Comparison of ENCODE assay signal across 33 mouse cellular contexts in the genomic region with DNA sequence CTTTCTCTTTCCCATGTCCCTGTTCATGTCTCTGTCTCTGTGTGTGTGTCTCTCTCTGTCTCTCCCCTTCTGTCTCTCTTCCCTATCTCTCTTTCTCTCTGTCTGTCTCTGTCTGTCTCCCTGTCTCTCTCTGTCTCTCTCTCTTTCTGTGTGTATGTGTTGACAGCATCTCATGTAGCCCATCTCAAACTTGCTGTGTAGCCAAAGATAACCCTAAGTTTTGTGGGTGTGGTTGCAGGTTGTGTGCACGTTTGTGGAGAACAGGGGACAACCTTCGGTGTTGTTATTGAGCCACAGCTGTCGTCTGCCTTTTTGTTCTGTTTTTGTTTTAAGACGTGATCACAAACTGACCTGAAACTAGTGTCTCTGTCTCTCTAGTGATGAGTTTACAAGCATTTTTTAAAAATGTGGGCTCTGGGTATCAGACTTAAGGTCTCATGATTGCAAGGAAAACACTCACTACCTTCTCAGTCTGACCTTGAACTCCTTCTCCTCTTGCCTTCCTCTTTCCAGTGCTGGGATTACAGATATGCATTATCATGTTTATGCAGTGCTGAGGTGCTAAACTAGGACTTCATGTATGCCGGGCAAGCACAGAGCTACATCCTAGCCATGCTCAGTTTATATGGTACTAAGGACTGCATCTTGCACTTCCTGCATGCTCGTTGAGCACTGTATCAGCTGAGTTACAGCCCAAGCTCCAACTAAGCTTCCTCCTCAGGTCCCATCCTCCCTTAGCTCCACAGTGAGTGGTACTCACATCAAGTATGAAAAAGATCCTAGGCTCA. TPM values are rescaled to one million over a fixed set of nuclear protein-coding genes. Genes with fewer than 3 reads are reported as not detected.
A peak's percentile ranks its signal among the peaks of the same experiment; 100 is the strongest.
DNase-seq lines count a peak whose midpoint lies in the region; ATAC-seq and TF ChIP-seq lines count a peak whose summit lies in the region.
"Had no signal": no experiment of that assay in that cellular context is flagged by ENCODE, and none has a peak within 500 bp of the region (broad histone marks: within the 10 kb centered on the region; RNA-seq: fewer than 3 reads in every experiment).

No protein-coding gene starts in this region.

- no peaks in the 10 kb centered on the region for H3K36me3 ChIP-seq in intestine, embryonic 16.5 days (ENCODE audit: control insufficient read depth, insufficient read depth, low read length)
- H3K36me3 ChIP-seq in intestine, postnatal 0 days (ENCODE audit: control insufficient read depth, insufficient read depth), result no peaks in the 10 kb centered on the region
- no peaks in the 10 kb centered on the region for H3K36me3 ChIP-seq in liver, embryonic 13.5 days
- no peaks in the 10 kb centered on the region for H3K36me3 ChIP-seq in hindbrain, embryonic 11.5 days (ENCODE audit: control insufficient read depth, insufficient read depth, low read length)
- H3K36me3 ChIP-seq in hindbrain, embryonic 10.5 days, result no peaks in the 10 kb centered on the region
- H3K36me3 ChIP-seq: forebrain, embryonic 15.5 days; heart, embryonic 13.5 days; intestine, embryonic 15.5 days; lung, embryonic 15.5 days had no signal

- DNase-seq in liver, embryonic 13.5 days, result peak; percentile 9
- DNase-seq in hindbrain, embryonic 11.5 days (ENCODE audit: low spot score), result no peak
- DNase-seq in hindbrain, embryonic 10.5 days (ENCODE audit: low spot score), result no peak
- no peak for DNase-seq in gastrocnemius, adult 8-10 months (ENCODE audit: low spot score in 2 of 2)
- DNase-seq: adrenal gland, postnatal 36 days; cerebellum, adult 8-10 months; cerebellum, postnatal 36 days; gastrocnemius, postnatal 36 days; heart, adult 2 months; heart, postnatal 10 days; kidney, adult 9 months; kidney, postnatal 10 days; layer of hippocampus, postnatal 36 days; left cerebral cortex, postnatal 4 days; lung, postnatal 36 days; midbrain, embryonic 14.5 days; right cerebral cortex, adult 18-20 months; spleen, adult 18-20 months; thymus, postnatal 14 days had no signal

- peak; percentile 48; the same call in 1 of the 2 replicates for ATAC-seq in intestine, embryonic 16.5 days
- no peak for ATAC-seq in intestine, postnatal 0 days
- peak; percentile 88 for ATAC-seq in liver, embryonic 13.5 days (ENCODE audit: low read depth)
- peak; percentile 64 for ATAC-seq in megakaryocyte, adult 5-6 weeks (ENCODE audit: poor library complexity, severe bottlenecking)
- no peak for ATAC-seq in hindbrain, embryonic 11.5 days (ENCODE audit: low FRiP score)
- ATAC-seq: forebrain, embryonic 15.5 days; hindbrain, embryonic 16.5 days had no signal

- H3K27ac ChIP-seq in intestine, embryonic 16.5 days (ENCODE audit: low read length), result no peak overlapping the region
- H3K27ac ChIP-seq in intestine, postnatal 0 days (ENCODE audit: low read depth, low read length), result no peak overlapping the region
- peak overlapping the region; percentile 24; the same call in 1 of the 2 replicates for H3K27ac ChIP-seq in liver, embryonic 13.5 days
- no peak overlapping the region for H3K27ac ChIP-seq in hindbrain, embryonic 11.5 days (ENCODE audit: low read depth, low read length)
- no peak overlapping the region for H3K27ac ChIP-seq in hindbrain, embryonic 10.5 days
- H3K27ac ChIP-seq: forebrain, embryonic 15.5 days; heart, adult 2 months; heart, embryonic 13.5 days; intestine, embryonic 15.5 days; lung, embryonic 15.5 days had no signal

- H3K27me3 ChIP-seq in intestine, embryonic 16.5 days (replicated peaks; ENCODE audit: control insufficient read depth, insufficient read depth, low read length), result no peaks in the 10 kb centered on the region
- no peaks in the 10 kb centered on the region for H3K27me3 ChIP-seq in intestine, postnatal 0 days (replicated peaks; ENCODE audit: control insufficient read depth, insufficient read depth, low read length)
- H3K27me3 ChIP-seq in liver, embryonic 13.5 days, result peaks cover 16% of the 10 kb centered on the region
- no peaks in the 10 kb centered on the region for H3K27me3 ChIP-seq in hindbrain, embryonic 11.5 days (ENCODE audit: control insufficient read depth, insufficient read depth, low read length)
- peaks cover 8% of the 10 kb centered on the region; the same call in 1 of the 2 replicates for H3K27me3 ChIP-seq in hindbrain, embryonic 10.5 days (ENCODE audit: insufficient read depth, poor library complexity, severe bottlenecking)
- H3K27me3 ChIP-seq: intestine, embryonic 15.5 days had no signal

- H3K4me3 ChIP-seq in intestine, embryonic 16.5 days (ENCODE audit: low read length), result no peak overlapping the region
- H3K4me3 ChIP-seq in intestine, postnatal 0 days (ENCODE audit: low read depth, low read length), result no peak overlapping the region
- H3K4me3 ChIP-seq in liver, embryonic 13.5 days (replicated peaks), result no peak overlapping the region
- H3K4me3 ChIP-seq in hindbrain, embryonic 11.5 days (ENCODE audit: low read depth, low read length), result no peak overlapping the region
- H3K4me3 ChIP-seq in hindbrain, embryonic 10.5 days, result no peak overlapping the region
- H3K4me3 ChIP-seq: forebrain, embryonic 15.5 days; heart, adult 2 months; heart, embryonic 13.5 days; intestine, embryonic 15.5 days; lung, embryonic 15.5 days had no signal

- TF ChIP-seq CTCF in intestine, postnatal 0 days (IDR thresholded peaks at IDR 0.05; ENCODE audit: low read depth), result no peak

- H3K4me2 ChIP-seq in intestine, embryonic 16.5 days (ENCODE audit: low read depth, low read length), result no peak overlapping the region
- H3K4me2 ChIP-seq in intestine, postnatal 0 days (replicated peaks; ENCODE audit: low read depth), result no peak overlapping the region
- peak overlapping the region; percentile 30 for H3K4me2 ChIP-seq in liver, embryonic 13.5 days
- H3K4me2 ChIP-seq in hindbrain, embryonic 11.5 days (replicated peaks; ENCODE audit: low read depth, low read length), result no peak overlapping the region
- H3K4me2 ChIP-seq: forebrain, embryonic 15.5 days; heart, embryonic 13.5 days; intestine, embryonic 15.5 days; lung, embryonic 15.5 days had no signal

- H3K9ac ChIP-seq in intestine, embryonic 16.5 days (ENCODE audit: low read depth, low read length), result no peak overlapping the region
- H3K9ac ChIP-seq in intestine, postnatal 0 days (ENCODE audit: low read depth, low read length), result no peak overlapping the region
- peak overlapping the region; percentile 24; the same call in 1 of the 2 replicates for H3K9ac ChIP-seq in liver, embryonic 13.5 days
- H3K9ac ChIP-seq in hindbrain, embryonic 11.5 days (ENCODE audit: low read depth, low read length), result no peak overlapping the region
- H3K9ac ChIP-seq: forebrain, embryonic 15.5 days; heart, embryonic 13.5 days; intestine, embryonic 15.5 days; lung, embryonic 15.5 days had no signal

- H3K4me1 ChIP-seq in intestine, embryonic 16.5 days (ENCODE audit: control insufficient read depth, insufficient read depth, low read length), result no peaks in the 10 kb centered on the region
- no peaks in the 10 kb centered on the region for H3K4me1 ChIP-seq in intestine, postnatal 0 days (replicated peaks; ENCODE audit: control insufficient read depth, insufficient read depth, low read length)
- peaks cover 15% of the 10 kb centered on the region for H3K4me1 ChIP-seq in liver, embryonic 13.5 days (replicated peaks)
- no peaks in the 10 kb centered on the region for H3K4me1 ChIP-seq in hindbrain, embryonic 11.5 days (replicated peaks; ENCODE audit: control insufficient read depth, insufficient read depth, low read length)
- H3K4me1 ChIP-seq in hindbrain, embryonic 10.5 days (replicated peaks), result no peaks in the 10 kb centered on the region
- H3K4me1 ChIP-seq: forebrain, embryonic 15.5 days; heart, embryonic 13.5 days; intestine, embryonic 15.5 days; lung, embryonic 15.5 days had no signal

- 63% methylated on average over 6 of the region's 6 CpGs for WGBS in intestine, embryonic 16.5 days
- whole genome bisulfite sequencing in intestine, postnatal 0 days, result 64% methylated on average over 6 of the region's 6 CpGs
- 36% methylated on average over 6 of the region's 6 CpGs for WGBS in liver, embryonic 13.5 days (ENCODE audit: insufficient replicate concordance)
- 83% methylated on average over 6 of the region's 6 CpGs for WGBS in hindbrain, embryonic 11.5 days
- 77% methylated on average over 6 of the region's 6 CpGs for WGBS in hindbrain, embryonic 10.5 days

- no peaks in the 10 kb centered on the region for H3K9me3 ChIP-seq in intestine, embryonic 16.5 days (ENCODE audit: control insufficient read depth, low read length)
- H3K9me3 ChIP-seq in intestine, postnatal 0 days (ENCODE audit: control insufficient read depth), result no peaks in the 10 kb centered on the region
- H3K9me3 ChIP-seq in liver, embryonic 13.5 days (replicated peaks), result no peaks in the 10 kb centered on the region
- H3K9me3 ChIP-seq in hindbrain, embryonic 11.5 days (ENCODE audit: control insufficient read depth, low read length), result no peaks in the 10 kb centered on the region
- H3K9me3 ChIP-seq in hindbrain, embryonic 10.5 days, result no peaks in the 10 kb centered on the region
- H3K9me3 ChIP-seq: forebrain, embryonic 15.5 days; heart, embryonic 13.5 days; intestine, embryonic 15.5 days; lung, embryonic 15.5 days had no signal

RNA-seq across cellular contexts. Expression of a gene that starts 8.8 kb away (rescaled TPM):
- 121 and 123 TPM in 2 replicates for polyA plus RNA-seq in intestine, embryonic 16.5 days (2015; fragmentation: Nextera tagmentation; extraction: Ambion mirVana)
- polyA plus RNA-seq in intestine, postnatal 0 days (2015; fragmentation: Nextera tagmentation; extraction: Ambion mirVana), result 85.4 and 89.4 TPM in 2 replicates
- polyA plus RNA-seq in liver, embryonic 13.5 days (2015; fragmentation: Nextera tagmentation; extraction: Ambion mirVana), result 50.9 and 59.3 TPM in 2 replicates
- total RNA-seq in megakaryocyte, adult 5-6 weeks (2015), result 106 and 115 TPM in 2 replicates
- total RNA-seq in megakaryocyte, adult 5-6 weeks (2017), result 138 and 164 TPM in 2 replicates
- 266 and 279 TPM in 2 replicates for polyA plus RNA-seq in hindbrain, embryonic 11.5 days (2014; fragmentation: Nextera tagmentation; extraction: Ambion mirVana)
- polyA plus RNA-seq in hindbrain, embryonic 10.5 days (2016; fragmentation: Nextera tagmentation; extraction: Ambion mirVana), result 199 and 215 TPM in 2 replicates
- total RNA-seq in gastrocnemius, adult 8-10 months (2022), result 10 to 100 TPM; 20.4 to 26.1 (median 23.6) TPM

RNA-seq across cellular contexts. Expression of a gene that starts 43.1 kb away (rescaled TPM):
- polyA plus RNA-seq in intestine, embryonic 16.5 days (2015; fragmentation: Nextera tagmentation; extraction: Ambion mirVana), result 0.38 and 0.99 TPM in 2 replicates
- polyA plus RNA-seq in intestine, postnatal 0 days (2015; fragmentation: Nextera tagmentation; extraction: Ambion mirVana), result 1.4 and 1.5 TPM in 2 replicates
- not detected in 2 replicates for polyA plus RNA-seq in liver, embryonic 13.5 days (2015; fragmentation: Nextera tagmentation; extraction: Ambion mirVana)
- not detected in 2 replicates for total RNA-seq in megakaryocyte, adult 5-6 weeks (2015)
- total RNA-seq in megakaryocyte, adult 5-6 weeks (2017), result 3.1 TPM in 1 of 2 replicates, not detected in the other
- polyA plus RNA-seq in hindbrain, embryonic 11.5 days (2014; fragmentation: Nextera tagmentation; extraction: Ambion mirVana), result 0.13 and 0.66 TPM in 2 replicates
- polyA plus RNA-seq in hindbrain, embryonic 10.5 days (2016; fragmentation: Nextera tagmentation; extraction: Ambion mirVana), result 0.37 and 0.42 TPM in 2 replicates
- not detected for total RNA-seq in gastrocnemius, adult 8-10 months (2022)
- total RNA-seq: adrenal gland, adult 18-20 months; adrenal gland, postnatal 36 days; gastrocnemius, adult 18-20 months; gastrocnemius, postnatal 36 days; heart, adult 2 months; heart, postnatal 10 days; hematopoietic stem cell, adult 5-6 weeks; left cerebral cortex, postnatal 4 days; monocyte, adult 5-6 weeks had no signal
- polyA plus RNA-seq: embryonic facial prominence, embryonic 11.5 days; hindbrain, embryonic 16.5 days; midbrain, embryonic 14.5 days; neural tube, embryonic 14.5 days had no signal

RNA-seq across cellular contexts. Expression of a gene that starts 43.3 kb away (rescaled TPM):
- polyA plus RNA-seq in intestine, embryonic 16.5 days (2015; fragmentation: Nextera tagmentation; extraction: Ambion mirVana), result 15.7 and 19.8 TPM in 2 replicates
- 119 and 124 TPM in 2 replicates for polyA plus RNA-seq in intestine, postnatal 0 days (2015; fragmentation: Nextera tagmentation; extraction: Ambion mirVana)
- polyA plus RNA-seq in liver, embryonic 13.5 days (2015; fragmentation: Nextera tagmentation; extraction: Ambion mirVana), result 38.1 and 39.1 TPM in 2 replicates
- total RNA-seq in megakaryocyte, adult 5-6 weeks (2015), result 2.5 and 3.9 TPM in 2 replicates
- total RNA-seq in megakaryocyte, adult 5-6 weeks (2017), result 4.3 and 6.8 TPM in 2 replicates
- 17.9 and 19.2 TPM in 2 replicates for polyA plus RNA-seq in hindbrain, embryonic 11.5 days (2014; fragmentation: Nextera tagmentation; extraction: Ambion mirVana)
- 14.2 and 14.7 TPM in 2 replicates for polyA plus RNA-seq in hindbrain, embryonic 10.5 days (2016; fragmentation: Nextera tagmentation; extraction: Ambion mirVana)
- 1 to 10 TPM; 1.2 to 2.7 (median 1.6) TPM for total RNA-seq in gastrocnemius, adult 8-10 months (2022)

RNA-seq across cellular contexts. Expression of a gene that starts 49.0 kb away (rescaled TPM):
- polyA plus RNA-seq in intestine, embryonic 16.5 days (2015; fragmentation: Nextera tagmentation; extraction: Ambion mirVana), result 2.6 and 2.7 TPM in 2 replicates
- 1.3 and 1.8 TPM in 2 replicates for polyA plus RNA-seq in intestine, postnatal 0 days (2015; fragmentation: Nextera tagmentation; extraction: Ambion mirVana)
- 6.8 and 7.7 TPM in 2 replicates for polyA plus RNA-seq in liver, embryonic 13.5 days (2015; fragmentation: Nextera tagmentation; extraction: Ambion mirVana)
- 544 and 557 TPM in 2 replicates for total RNA-seq in megakaryocyte, adult 5-6 weeks (2015)
- 478 and 480 TPM in 2 replicates for total RNA-seq in megakaryocyte, adult 5-6 weeks (2017)
- polyA plus RNA-seq in hindbrain, embryonic 11.5 days (2014; fragmentation: Nextera tagmentation; extraction: Ambion mirVana), result 1.2 and 1.7 TPM in 2 replicates
- 1.3 and 1.5 TPM in 2 replicates for polyA plus RNA-seq in hindbrain, embryonic 10.5 days (2016; fragmentation: Nextera tagmentation; extraction: Ambion mirVana)
- under 1 TPM in 3 of 4 experiments, not detected in 1; 0.13 to 0.36 (median 0.20) TPM for total RNA-seq in gastrocnemius, adult 8-10 months (2022)

RNA-seq across cellular contexts. Expression of a gene that starts 56.0 kb away (rescaled TPM):
- polyA plus RNA-seq in intestine, embryonic 16.5 days (2015; fragmentation: Nextera tagmentation; extraction: Ambion mirVana), result 0.06 TPM in 2 replicates
- polyA plus RNA-seq in intestine, postnatal 0 days (2015; fragmentation: Nextera tagmentation; extraction: Ambion mirVana), result 0.10 and 0.17 TPM in 2 replicates
- not detected in 2 replicates for polyA plus RNA-seq in liver, embryonic 13.5 days (2015; fragmentation: Nextera tagmentation; extraction: Ambion mirVana)
- 0.36 and 0.42 TPM in 2 replicates for total RNA-seq in megakaryocyte, adult 5-6 weeks (2015)
- total RNA-seq in megakaryocyte, adult 5-6 weeks (2017), result 0.11 and 0.24 TPM in 2 replicates
- polyA plus RNA-seq in hindbrain, embryonic 11.5 days (2014; fragmentation: Nextera tagmentation; extraction: Ambion mirVana), result 0.08 and 0.29 TPM in 2 replicates
- 0.10 and 0.65 TPM in 2 replicates for polyA plus RNA-seq in hindbrain, embryonic 10.5 days (2016; fragmentation: Nextera tagmentation; extraction: Ambion mirVana)
- under 1 TPM in 2 of 4 experiments, not detected in 2; 0.05 to 0.21 TPM for total RNA-seq in gastrocnemius, adult 8-10 months (2022)
- polyA plus RNA-seq: embryonic facial prominence, embryonic 11.5 days; forebrain, embryonic 15.5 days; lung, embryonic 15.5 days had no signal

Comparison
In these comparisons a context has a peak if more than half of its experiments do, and no peak if none do; other contexts are left out.
1. ATAC-seq: peak in intestine, embryonic 16.5 days (single experiment), liver, embryonic 13.5 days (single experiment) and megakaryocyte, adult 5-6 weeks (single experiment); none in intestine, postnatal 0 days (single experiment) and hindbrain, embryonic 11.5 days (single experiment).